Mouse (Mus musculus): ENCODE measurements around the gene Ubap2l.

Ubap2l gene

DNA sequence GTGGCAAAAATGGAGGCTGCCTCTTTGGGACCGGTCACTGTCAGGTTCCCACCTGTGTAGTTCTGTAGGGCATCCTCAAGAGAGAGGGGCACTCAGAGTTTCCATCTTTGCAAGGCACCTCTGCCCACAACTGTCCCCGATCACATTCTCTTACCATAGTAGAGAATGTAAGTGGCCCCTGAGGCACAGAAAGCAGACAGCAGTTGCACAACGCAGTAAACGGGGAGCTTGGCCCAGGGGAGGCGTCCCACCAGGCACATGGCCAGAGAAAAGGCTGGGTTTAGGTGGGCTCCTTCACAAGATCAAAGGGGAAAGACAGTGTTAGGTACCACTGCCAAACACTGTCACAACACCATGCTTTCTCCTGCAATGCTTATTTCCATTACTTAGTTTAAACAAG lies 86.5 kb downstream of the Ubap2l start:
- no peak for DNase-seq

DNA sequence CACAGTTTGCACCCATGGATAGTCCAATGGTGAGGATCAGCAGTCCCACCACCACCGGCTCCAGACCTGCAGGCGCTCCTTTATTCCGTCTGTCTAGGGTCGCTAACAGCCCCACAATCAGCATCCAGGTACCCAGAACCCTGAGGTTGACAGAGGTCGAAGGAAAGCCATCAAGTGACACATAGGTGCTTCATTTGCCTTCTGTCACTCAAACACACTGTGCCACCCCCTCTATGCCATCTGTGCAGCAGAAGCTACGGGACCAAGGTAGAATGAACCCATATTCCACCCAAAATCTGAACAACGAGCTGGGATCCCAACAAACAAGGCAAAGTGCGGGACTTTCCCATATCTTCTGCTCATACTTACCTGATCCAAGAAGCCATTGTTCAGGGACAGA lies 86.9 kb downstream of the Ubap2l start:
- no peak for DNase-seq

DNA sequence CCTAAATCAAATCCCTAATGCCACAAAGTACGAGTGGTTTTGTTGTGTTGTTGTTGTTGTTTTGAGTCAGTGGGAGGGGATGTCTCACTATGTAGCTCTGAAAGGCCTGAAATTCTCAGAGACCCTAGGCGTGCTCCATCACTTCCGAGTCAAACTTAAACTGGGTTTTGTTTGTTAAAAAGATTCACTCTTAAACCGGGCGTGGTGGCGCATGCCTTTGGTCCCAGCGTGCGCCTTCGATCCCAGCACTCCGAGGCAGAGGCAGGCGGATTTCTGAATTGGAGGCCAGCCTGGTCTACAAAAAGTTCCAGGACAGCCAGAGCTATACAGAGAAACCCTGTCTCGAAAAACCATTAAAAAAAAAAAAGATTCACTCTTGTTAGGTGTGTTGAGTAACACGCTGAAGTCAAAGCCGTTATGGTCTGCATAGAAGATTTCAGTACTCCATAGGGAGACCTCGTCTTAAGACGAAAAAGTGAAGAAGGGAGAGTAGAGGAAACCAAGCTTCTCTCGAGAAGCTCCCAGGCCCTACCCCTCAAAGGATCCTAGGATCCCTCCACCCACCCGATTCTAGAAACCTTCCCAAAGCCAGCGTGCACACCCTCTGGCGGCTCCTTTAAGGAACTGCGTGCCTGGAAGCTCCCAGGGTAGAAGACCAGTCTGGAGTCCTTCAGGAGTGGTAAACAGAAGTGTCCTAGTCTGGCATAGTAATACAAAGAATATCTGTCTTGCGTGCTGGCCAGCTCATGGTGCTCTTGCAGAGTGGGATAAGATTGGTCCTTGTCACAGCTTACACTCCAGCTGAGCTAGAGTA lies 88.3 kb downstream of the Ubap2l start:
- peak; percentile 69 to 74 for DNase-seq

DNA sequence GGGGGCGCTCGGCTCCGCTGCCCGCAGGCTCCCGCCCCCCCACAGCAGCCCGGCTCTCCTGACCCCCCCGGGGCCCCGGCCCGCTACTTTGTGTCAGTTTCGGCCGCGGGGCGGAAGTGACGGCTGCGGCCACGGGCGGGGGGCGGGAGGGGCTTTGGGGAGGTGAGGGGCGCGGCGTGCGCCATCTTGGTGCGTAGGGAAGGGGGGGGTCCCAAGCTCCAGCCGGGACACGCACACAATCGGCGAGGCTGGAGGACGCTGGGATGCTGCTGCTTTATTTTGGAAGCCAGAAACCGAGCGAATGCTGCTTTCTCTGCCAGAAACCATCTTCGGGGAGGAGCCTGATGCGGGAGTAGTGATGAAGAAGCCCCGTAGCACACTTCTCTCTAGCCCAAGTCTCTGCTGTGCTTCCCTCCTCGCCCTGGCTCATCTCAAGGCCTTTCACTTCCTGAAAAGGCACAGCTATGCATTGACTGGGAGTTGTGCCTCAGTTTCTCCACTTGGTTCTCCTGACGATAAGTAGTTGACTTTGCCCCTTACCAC lies 89.1 kb downstream of the Ubap2l start, which contains the start of gene Atp8b2:
Gene Atp8b2 (minus strand): TSS at position 288 of the 543 bp plus-strand sequence.
- DNase-seq: peak; percentile 66 to 75

DNA sequence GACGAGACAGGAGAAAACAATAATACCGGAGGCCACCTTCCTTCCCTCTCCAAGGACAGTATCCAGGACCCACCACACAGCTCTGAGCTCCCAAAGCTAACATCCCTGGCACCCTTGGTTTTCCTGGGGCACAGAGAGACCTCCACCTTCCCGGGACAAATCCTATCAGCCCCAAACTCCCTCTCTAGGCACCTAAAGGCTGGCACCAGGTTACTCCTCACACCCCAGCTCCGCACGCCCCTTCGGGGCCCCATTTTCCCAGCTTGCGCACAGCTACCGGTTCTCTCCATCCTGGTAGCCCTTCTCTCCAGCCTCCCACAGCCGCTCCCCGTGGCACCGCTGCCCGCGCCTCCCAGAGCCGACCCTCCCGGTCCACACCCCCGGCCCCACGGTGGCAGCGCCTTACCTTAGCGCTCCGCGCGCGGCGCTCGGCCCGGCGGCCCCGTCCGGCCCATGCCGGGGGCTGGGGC lies 89.6 kb downstream of the Ubap2l start:
- peak in 1 of 2 experiments; percentile 50 for DNase-seq

DNA sequence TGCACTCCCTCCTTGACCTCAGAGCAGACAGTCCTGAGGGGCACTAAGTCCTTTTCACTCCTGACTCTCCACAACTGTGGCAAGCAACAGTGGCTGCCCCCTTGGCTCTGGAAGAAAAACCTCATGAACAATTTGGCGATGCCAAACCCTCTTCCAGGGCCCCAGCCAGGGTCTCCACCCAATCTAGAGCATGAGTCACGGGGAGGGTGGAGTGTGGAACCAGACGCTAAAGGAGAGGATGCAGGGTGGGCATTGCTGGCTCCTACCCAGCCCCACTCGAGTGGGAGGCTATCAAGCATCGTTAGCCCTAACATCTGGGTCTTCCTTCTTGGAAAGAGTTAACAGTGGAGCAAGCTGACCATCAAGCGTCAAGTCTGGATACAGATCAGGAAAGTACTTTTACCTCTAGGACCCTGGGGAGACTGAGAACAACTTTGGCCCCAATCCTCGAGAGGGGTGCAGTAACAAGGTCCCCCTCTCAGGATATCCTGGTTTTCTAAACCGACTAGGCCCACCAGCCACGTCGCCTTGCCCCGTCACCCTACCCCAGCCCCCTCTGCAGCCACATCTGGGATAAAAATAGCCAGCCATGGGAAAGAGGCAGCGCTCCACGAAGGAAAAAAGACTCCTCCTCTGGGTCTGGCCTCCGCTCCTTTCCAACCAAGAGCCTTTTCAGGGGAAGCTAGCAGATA lies 90.2 kb downstream of the Ubap2l start:
- DNase-seq: no peak

DNA sequence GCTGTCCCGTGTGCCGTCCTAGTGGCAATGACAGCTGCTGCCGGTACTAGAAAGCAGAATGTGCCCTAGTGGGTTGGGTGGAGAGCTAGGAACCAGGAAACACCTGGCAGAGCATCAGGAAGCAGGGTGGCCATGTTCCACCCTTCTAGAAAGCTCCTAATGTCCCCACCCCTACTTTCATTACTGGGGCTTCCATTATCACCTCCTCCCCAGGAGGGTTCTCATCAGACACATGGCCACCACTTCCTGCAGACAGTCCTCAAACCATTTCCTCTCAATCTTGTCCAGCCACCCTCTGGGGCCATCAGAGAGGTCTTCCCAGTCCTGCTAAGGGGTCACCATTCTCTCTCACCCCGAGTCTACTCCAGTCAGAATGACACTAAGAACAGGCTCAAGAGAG lies 91.0 kb downstream of the Ubap2l start:
- no peak for DNase-seq

DNA sequence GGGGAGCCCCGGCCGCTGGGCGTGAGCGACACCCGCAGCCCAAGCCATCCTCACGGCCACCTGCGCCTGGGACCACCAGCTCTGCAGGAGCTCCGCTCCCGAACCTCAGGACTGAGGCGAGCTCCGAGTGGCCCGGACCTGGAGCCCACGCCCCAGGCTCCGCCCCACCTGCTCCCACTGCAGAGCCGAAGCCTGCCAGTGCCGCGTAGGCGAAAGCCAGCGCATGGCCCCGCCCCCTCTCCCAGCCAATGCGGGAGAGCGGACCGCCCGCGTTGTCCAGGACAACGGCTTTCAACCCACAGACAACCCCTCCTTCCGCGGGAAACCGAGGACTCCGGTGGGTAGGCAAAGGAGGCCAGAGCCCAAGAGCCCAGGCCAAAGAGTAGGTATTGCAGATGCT lies 92.0 kb downstream of the Ubap2l start:
- DNase-seq: peak; percentile 94 to 97

DNA sequence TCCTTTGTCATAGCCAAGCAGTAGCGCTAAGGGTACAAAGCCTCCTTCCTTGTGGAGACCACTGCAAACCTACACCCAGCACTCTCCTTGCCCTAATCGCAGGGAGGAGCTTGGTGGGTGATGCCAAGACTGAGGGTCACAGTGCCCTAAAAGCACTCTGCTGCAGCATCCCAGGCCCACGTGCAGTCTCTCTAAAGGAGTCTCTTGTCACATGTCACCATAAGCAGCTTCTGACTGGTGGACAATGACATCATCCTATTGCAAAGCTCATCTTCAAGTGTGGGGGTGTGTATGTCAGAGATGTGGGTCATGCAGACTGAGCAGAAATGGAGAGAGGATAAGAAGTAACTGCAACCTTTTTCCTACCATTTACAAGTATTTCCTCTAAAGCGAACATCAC lies 93.0 kb downstream of the Ubap2l start:
- DNase-seq: no peak

DNA sequence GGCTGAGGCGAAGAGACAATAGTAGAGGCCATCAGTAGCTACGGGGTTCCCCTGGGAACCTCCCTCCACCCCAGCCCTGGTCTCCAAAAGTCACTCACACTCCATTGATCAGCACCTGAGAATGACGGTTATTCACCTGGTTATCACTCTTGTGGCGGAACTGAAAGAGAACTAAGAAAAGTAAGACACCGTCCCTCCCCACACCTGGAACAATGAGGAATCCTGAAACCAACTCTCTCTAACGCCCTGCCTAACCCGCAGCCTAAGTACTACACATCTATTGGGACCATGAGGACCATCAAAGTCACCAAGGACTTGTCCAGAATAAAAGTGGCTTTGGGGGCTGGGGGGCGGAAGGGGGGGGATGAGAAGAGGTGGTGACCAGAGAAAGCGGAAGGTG lies 94.5 kb downstream of the Ubap2l start:
- DNase-seq: no peak

DNA sequence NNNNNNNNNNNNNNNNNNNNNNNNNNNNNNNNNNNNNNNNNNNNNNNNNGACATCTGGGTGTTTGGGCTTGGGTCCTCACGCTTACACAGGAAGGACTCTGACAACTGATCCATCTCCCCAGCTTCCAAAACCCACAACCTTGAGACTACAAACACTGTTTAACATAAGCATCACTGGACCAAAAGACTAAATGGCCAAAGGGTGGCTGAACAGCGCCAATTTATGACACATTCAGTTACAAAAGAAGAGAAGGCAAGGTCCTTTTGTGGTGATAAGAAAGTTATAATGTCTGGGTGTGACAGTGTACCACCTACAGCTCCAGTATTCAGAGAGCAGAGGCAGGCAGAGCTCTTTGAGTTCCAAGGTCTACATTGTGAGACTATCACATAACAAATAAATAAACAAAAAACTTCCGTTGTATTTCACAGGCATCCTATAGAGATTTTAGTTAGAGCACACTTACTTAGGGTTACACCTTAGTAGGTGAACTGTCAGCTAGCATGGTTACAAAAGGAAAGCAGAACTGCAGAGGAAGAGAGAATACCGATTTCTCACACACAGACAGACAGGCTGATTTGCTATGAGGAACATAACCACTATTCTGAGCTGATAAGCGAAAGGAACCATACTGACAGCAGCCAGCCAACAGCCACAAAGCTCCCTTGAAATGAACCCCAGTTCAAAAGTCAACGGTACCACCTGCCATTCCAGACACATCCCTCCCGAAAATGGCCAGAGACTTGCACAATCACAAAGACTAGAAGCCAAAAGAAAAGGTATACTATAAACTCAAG lies 96.1 kb downstream of the Ubap2l start:
- no peak for DNase-seq

DNA sequence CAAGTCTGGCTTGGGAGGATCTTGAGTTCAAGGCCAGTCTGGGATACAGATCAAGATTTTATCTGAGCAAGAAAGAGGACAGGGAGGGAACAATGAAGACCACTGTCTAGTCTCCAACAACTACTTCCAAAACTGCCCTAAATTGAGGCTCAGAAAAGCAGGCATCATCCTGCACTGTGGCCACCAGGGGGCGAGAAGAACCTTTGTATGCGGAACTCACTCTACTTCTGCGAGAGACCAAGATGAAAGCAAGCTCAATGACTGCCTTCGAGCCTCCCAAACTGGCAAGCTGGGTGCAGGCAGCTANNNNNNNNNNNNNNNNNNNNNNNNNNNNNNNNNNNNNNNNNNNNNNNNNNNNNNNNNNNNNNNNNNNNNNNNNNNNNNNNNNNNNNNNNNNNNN lies 99.0 kb downstream of the Ubap2l start:
- DNase-seq: peak; percentile 79 to 89
